Mouse (Mus musculus): ENCODE data around the gene Nup54. TPM values are rescaled to one million over a fixed set of nuclear protein-coding genes. Genes with fewer than 3 reads are reported as not detected.

Nup54 gene
- total and polyA plus RNA-seq, 2 experiments from 2014 or later: 14.2 to 22.0 TPM

DNA sequence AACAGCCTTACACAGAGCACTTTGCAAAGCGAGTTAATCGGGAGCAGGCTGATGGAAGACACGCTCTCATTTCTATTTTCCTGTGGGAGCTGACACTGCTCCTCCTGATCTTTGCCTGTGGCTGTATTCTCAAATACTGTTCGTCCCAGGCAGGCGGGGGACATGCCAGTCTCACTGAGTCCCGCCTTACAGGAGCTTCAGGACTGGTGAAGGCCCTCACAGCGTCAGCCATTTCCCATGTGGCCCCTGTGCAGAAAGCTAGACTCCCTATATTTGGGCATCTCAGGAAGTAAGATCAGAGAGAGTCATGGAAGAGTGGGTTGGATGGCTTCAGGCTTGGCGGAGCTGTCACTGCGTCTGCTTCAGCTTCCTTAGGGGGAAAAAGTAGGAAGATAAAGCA is 32.2 kb downstream of the Nup54 start:
- H3K4me1 ChIP-seq (ENCODE audit: control insufficient read depth, insufficient read depth): peaks cover 10% of the 10 kb centered on the region; the same call in 1 of the 2 replicates
- TF ChIP-seq EP300 (IDR thresholded peaks at IDR 0.05; ENCODE audit: low read depth) (no peak), CTCF (IDR thresholded peaks at IDR 0.05; ENCODE audit: low read depth) (no peak)
- no peak overlapping the region for H3K9ac ChIP-seq (replicated peaks; ENCODE audit: low read depth, low read length)
- no peak overlapping the region for H3K27ac ChIP-seq (ENCODE audit: low read depth)
- H3K27me3 ChIP-seq (ENCODE audit: control insufficient read depth, insufficient read depth, low read length): no peaks in the 10 kb centered on the region
- H3K4me2 ChIP-seq (ENCODE audit: low read depth, low read length): no peak overlapping the region
- H3K36me3 ChIP-seq (replicated peaks; ENCODE audit: control insufficient read depth, insufficient read depth, low read length): peaks cover 37% of the 10 kb centered on the region
- DNase-seq (ENCODE audit: low spot score): no peak
- H3K4me3 ChIP-seq (ENCODE audit: low read depth, low read length): no peak overlapping the region
- H3K9me3 ChIP-seq (replicated peaks; ENCODE audit: control insufficient read depth, low read length): no peaks in the 10 kb centered on the region
- WGBS: 56% methylated on average over 9 of the region's 9 CpGs
- no peak for ATAC-seq (ENCODE audit: insufficient read depth, low read depth)

DNA sequence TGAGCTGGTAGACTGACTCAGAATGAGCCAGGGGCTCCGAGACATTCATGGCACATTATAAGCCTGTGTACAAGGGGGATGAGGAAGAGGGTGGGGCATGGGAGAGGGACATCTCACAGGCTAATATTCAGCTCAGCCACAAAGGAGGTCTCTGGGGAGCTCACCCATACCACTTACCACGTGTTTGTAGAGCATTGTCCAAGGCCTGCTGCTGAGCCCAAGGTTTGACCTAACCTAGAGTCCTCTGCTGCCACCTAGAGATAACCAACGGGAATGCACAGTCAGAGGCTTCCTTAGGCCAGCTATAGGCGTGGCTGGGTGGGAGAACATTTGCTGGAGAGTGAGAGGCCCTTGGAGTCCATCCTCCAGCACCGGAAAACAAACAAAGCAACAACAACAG is 36.9 kb downstream of the Nup54 start:
- Histone ChIP-seq H3K27me3 (ENCODE audit: control insufficient read depth, insufficient read depth, low read length) (no peaks in the 10 kb centered on the region), H3K9me3 (replicated peaks; ENCODE audit: control insufficient read depth, low read length) (no peaks in the 10 kb centered on the region), H3K4me2 (ENCODE audit: low read depth, low read length) (no peak overlapping the region), H3K27ac (ENCODE audit: low read depth) (0 out of 2 replicates have a peak overlapping the region, but pooled peaks have one; percentile 26), H3K4me3 (ENCODE audit: low read depth, low read length) (no peak overlapping the region), H3K36me3 (replicated peaks; ENCODE audit: control insufficient read depth, insufficient read depth, low read length) (peaks cover 30% of the 10 kb centered on the region), H3K9ac (replicated peaks; ENCODE audit: low read depth, low read length) (0 out of 2 replicates have a peak overlapping the region, but pooled peaks have one; percentile 3), H3K4me1 (ENCODE audit: control insufficient read depth, insufficient read depth) (peaks cover 15% of the 10 kb centered on the region; the same call in 1 of the 2 replicates)
- TF ChIP-seq EP300 (IDR thresholded peaks at IDR 0.05; ENCODE audit: low read depth) (no peak), CTCF (IDR thresholded peaks at IDR 0.05; ENCODE audit: low read depth) (peak; percentile 94)
- peak; percentile 89 for ATAC-seq (ENCODE audit: insufficient read depth, low read depth)
- peak; percentile 85 for DNase-seq (ENCODE audit: low spot score)
- WGBS: 18% methylated on average over 5 of the region's 5 CpGs

DNA sequence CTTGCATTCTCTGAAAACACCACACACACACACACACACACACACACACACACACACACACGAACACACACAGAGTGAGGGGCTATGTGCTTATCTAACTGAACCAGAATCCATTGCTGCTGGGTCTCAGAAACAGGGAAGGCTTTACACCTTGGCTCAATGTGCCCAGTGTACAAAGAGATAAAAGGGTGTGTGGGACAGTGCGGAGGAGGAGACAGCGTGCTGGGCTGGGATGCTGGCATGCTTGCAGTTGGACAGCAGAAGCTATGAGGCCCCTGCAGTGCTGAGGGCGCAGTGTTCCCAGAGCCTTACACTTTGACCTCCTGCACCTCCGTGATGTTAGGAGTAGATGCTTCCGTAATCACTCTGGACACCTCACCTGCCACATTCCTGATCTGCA is 38.5 kb downstream of the Nup54 start:
- Histone ChIP-seq H3K4me3 (ENCODE audit: low read depth, low read length) (no peak overlapping the region), H3K4me2 (ENCODE audit: low read depth, low read length) (no peak overlapping the region), H3K9ac (replicated peaks; ENCODE audit: low read depth, low read length) (no peak overlapping the region), H3K27me3 (ENCODE audit: control insufficient read depth, insufficient read depth, low read length) (no peaks in the 10 kb centered on the region), H3K36me3 (replicated peaks; ENCODE audit: control insufficient read depth, insufficient read depth, low read length) (peaks cover 23% of the 10 kb centered on the region), H3K27ac (ENCODE audit: low read depth) (no peak overlapping the region), H3K9me3 (replicated peaks; ENCODE audit: control insufficient read depth, low read length) (no peaks in the 10 kb centered on the region), H3K4me1 (ENCODE audit: control insufficient read depth, insufficient read depth) (peaks cover 21% of the 10 kb centered on the region; the same call in 1 of the 2 replicates)
- TF ChIP-seq EP300 (IDR thresholded peaks at IDR 0.05; ENCODE audit: low read depth): no peak
- no peak for TF ChIP-seq CTCF (IDR thresholded peaks at IDR 0.05; ENCODE audit: low read depth)
- ATAC-seq (ENCODE audit: insufficient read depth, low read depth): no peak
- no peak for DNase-seq (ENCODE audit: low spot score)
- WGBS: 57% methylated on average over 6 of the region's 6 CpGs

DNA sequence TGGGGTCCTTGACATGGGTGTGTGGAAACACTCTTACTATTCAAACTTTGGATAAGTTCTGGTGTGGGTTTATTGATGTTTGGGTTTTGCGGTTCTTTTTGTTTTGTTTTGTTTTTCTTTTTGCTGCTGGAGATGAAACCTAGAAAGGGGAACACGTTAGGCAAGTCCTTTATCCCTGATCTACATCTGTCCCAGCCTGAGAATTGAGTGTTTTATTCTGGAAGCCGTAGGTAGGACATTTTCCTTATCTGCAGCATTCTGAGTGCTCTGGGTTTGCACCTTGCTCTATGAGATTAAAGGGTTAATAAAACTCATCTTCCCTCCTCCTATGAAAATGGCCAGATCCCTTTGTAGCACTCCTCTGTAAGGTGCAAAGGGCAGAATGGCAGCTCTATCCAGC is 39.3 kb downstream of the Nup54 start:
- Histone ChIP-seq H3K9ac (replicated peaks; ENCODE audit: low read depth, low read length) (no peak overlapping the region), H3K9me3 (replicated peaks; ENCODE audit: control insufficient read depth, low read length) (no peaks in the 10 kb centered on the region), H3K4me2 (ENCODE audit: low read depth, low read length) (no peak overlapping the region), H3K4me1 (ENCODE audit: control insufficient read depth, insufficient read depth) (peaks cover 26% of the 10 kb centered on the region; the same call in 1 of the 2 replicates), H3K36me3 (replicated peaks; ENCODE audit: control insufficient read depth, insufficient read depth, low read length) (peaks cover 19% of the 10 kb centered on the region), H3K27me3 (ENCODE audit: control insufficient read depth, insufficient read depth, low read length) (no peaks in the 10 kb centered on the region), H3K27ac (ENCODE audit: low read depth) (peak overlapping the region; percentile 25; the same call in 1 of the 2 replicates), H3K4me3 (ENCODE audit: low read depth, low read length) (no peak overlapping the region)
- no peak for DNase-seq (ENCODE audit: low spot score)
- ATAC-seq (ENCODE audit: insufficient read depth, low read depth): no peak
- TF ChIP-seq EP300 (IDR thresholded peaks at IDR 0.05; ENCODE audit: low read depth) (no peak), CTCF (IDR thresholded peaks at IDR 0.05; ENCODE audit: low read depth) (no peak)
- WGBS: 78% methylated on average over 3 of the region's 3 CpGs

DNA sequence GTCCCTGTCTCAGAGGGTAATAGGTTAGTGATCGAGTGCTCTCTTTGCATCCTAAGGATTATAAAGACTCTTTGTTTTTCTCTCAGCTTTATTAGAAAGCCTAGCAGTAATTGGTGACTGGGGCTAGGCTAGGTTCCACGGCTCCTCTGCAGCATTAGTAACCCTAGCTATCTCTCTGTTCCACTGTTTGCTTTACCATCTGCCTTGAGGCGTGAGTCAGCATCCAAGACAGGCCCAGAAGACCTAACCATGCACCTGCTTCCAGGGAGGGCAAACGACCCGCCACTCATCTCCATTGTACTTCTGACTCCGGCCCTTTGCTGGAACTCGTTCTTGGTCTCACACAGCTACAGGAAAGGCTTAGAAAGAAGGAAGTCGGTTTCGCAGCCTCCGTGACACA is 41.2 kb downstream of the Nup54 start:
- Histone ChIP-seq H3K9ac (replicated peaks; ENCODE audit: low read depth, low read length) (0 out of 2 replicates have a peak overlapping the region, but pooled peaks have one; percentile 6), H3K4me3 (ENCODE audit: low read depth, low read length) (no peak overlapping the region)
- 68% methylated on average over 10 of the region's 10 CpGs for WGBS

DNA sequence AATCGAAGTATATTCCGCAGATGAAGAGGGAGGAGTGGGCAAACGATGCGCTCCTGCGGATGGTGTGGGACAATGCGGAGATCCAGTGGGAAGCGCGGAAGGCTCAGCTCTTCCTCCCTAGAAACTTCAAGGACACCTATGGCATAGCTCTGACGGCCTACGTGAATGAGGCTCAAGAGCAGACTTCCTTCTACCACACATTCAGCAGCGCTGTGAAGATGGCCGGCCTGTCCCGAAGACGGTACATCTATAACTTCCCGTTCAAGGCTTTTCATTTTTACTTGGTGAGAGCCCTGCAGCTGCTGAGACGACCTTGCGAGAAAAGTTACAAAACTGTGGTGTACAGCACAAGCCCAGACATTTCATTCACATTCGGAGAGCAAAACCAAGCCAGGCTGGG is 42.5 kb downstream of the Nup54 start:
- WGBS: 52% methylated on average over 18 of the region's 18 CpGs
- ATAC-seq (ENCODE audit: insufficient read depth, low read depth) (no peak), DNase-seq (ENCODE audit: low spot score) (no peak)
- Histone ChIP-seq H3K4me2 (ENCODE audit: low read depth, low read length) (peak overlapping the region; percentile 43), H3K27ac (ENCODE audit: low read depth) (no peak overlapping the region), H3K27me3 (ENCODE audit: control insufficient read depth, insufficient read depth, low read length) (no peaks in the 10 kb centered on the region), H3K9ac (replicated peaks; ENCODE audit: low read depth, low read length) (no peak overlapping the region), H3K36me3 (replicated peaks; ENCODE audit: control insufficient read depth, insufficient read depth, low read length) (peaks cover 16% of the 10 kb centered on the region), H3K4me1 (ENCODE audit: control insufficient read depth, insufficient read depth) (peaks cover 43% of the 10 kb centered on the region), H3K4me3 (ENCODE audit: low read depth, low read length) (peak overlapping the region; percentile 21), H3K9me3 (replicated peaks; ENCODE audit: control insufficient read depth, low read length) (no peaks in the 10 kb centered on the region)
- TF ChIP-seq EP300 (IDR thresholded peaks at IDR 0.05; ENCODE audit: low read depth) (no peak), CTCF (IDR thresholded peaks at IDR 0.05; ENCODE audit: low read depth) (no peak)

More for the DNA sequence above, 41.2 kb downstream of the Nup54 start:
- no peak for ATAC-seq (ENCODE audit: insufficient read depth, low read depth)
- Histone ChIP-seq H3K4me1 (ENCODE audit: control insufficient read depth, insufficient read depth) (peaks cover 38% of the 10 kb centered on the region), H3K27ac (ENCODE audit: low read depth) (no peak overlapping the region), H3K36me3 (replicated peaks; ENCODE audit: control insufficient read depth, insufficient read depth, low read length) (peaks cover 16% of the 10 kb centered on the region), H3K9me3 (replicated peaks; ENCODE audit: control insufficient read depth, low read length) (no peaks in the 10 kb centered on the region), H3K4me2 (ENCODE audit: low read depth, low read length) (peak overlapping the region; percentile 43), H3K27me3 (ENCODE audit: control insufficient read depth, insufficient read depth, low read length) (no peaks in the 10 kb centered on the region)
- DNase-seq (ENCODE audit: low spot score): no peak
- TF ChIP-seq CTCF (IDR thresholded peaks at IDR 0.05; ENCODE audit: low read depth): no peak

Data from heart, postnatal 0 days (tissue).